Mouse (Mus musculus): ENCODE measurements at regions not wholly inside any gene's neighbourhood (a gene's known extent, or its start where the extent isn't known, plus 50 kb on each side); places are given as distances from the start of the nearest gene placed in this dataset.

DNA sequence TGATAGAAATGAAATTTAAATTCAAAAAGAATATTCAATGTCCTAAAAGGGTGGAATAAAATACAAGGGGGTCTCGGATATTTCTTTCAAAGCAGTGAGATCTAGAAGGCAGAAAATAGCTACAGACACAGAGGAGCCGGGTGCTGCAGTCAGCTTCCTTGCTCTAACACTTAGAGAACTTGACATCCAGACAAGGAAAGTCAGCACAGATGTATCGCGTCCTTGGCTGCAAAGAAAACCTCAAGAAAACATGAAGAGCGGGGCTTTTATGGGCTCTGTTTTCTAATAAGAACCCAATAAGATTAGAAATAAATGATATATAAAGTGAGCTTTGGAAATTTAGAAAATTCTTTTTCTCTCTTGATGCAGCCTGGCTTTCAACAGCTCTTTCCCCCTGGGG is 53.1 kb upstream of the Glis3 start:
- DNase-seq: no peak
- intact Hi-C loops (cut with DNase I): no loop called here

DNA sequence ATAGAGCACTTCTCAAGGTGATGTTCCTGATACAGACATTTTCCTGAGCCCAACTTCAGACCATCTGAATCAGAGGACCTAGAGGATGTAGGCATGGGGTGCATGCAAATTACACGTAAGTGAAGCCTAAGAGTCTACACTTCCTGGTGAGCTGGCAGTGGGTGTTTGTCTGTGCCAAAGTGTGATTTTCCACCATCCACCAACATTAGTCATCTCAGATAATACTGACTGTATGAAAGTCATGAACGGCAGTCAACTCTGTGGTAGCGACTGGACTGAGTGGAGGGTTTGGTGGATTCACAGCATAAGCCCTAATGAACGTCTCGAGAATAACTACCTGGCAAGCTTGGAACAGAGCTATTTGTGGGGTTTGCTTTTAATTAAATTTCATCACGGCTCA is 53.9 kb upstream of the Glis3 start:
- intact Hi-C loops (cut with DNase I): no loop called here
- DNase-seq: no peak

DNA sequence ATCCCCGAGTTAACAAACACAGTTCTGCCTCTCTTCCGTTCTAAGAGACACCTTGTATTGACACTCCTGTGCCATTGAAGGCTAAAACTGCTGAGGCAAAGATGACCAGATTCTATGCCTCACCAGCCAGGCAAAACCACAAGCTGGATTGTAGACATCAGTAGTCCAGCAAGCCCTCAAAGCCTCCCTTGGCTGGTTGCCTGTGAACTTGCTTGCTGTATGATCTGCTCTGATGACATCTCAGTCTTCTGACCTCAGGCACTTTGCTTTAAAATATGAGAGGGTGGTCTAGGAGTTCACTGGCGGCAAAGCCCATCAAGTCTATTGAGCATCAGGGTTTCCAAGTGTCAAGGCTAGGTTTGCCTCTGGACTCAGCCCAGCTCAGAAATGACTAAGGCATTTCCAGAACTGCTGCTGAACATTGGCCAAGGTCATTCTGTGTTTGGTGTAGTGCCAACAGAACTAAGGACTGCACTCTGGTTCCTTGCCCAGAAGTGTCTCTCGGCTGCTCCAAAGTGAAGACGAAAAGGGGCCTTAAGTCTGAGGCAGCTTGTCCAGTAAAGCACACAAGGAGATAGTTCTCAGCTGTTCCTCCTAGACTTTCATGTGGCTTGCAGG is 63.4 kb upstream of the Glis3 start:
- DNase-seq: peak; percentile 56
- intact Hi-C loops (cut with DNase I): no loop called here

DNA sequence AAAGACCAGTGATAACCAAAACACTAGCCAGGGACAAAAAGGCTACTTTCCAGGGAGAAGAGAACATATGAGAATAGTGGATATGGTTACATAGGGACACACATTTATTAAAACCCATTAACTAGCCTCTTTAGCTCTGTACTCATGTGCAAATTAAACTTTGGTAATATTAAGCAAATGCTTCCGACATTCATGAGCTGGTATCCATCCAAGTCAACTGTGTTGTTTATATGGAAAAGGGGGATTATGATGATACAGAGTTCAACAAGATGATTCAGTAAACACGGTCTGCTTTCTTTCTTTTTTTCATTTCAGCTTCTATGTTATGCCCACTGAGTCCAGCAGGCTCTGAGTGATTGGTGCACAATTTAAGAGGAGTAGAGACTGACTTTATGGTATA is 65.2 kb upstream of the Glis3 start:
- intact Hi-C loops (cut with DNase I): no loop called here

DNA sequence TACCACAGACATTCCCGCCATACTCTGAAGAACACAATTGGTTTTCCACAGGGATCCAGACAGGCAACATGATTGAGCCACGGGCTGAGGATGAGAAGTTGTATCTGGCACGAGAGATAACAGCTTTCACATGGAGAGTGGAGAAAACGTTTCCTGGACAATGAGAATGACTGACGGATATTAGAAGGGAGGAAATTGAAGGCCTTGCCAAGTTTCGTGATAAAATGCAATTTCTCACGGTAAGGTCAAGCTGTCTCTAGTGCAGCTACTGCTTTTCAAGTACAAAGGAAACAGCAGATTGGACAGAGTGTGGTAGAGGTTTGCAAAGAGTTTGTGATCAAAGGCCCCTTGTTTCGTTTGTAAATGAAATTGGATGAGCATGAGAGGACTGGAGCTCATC is 65.7 kb upstream of the Glis3 start:
- intact Hi-C loops (cut with DNase I): no loop called here
- DNase-seq: no peak

More for the DNA sequence above, 65.2 kb upstream of the Glis3 start:
- DNase-seq: no peak

DNA sequence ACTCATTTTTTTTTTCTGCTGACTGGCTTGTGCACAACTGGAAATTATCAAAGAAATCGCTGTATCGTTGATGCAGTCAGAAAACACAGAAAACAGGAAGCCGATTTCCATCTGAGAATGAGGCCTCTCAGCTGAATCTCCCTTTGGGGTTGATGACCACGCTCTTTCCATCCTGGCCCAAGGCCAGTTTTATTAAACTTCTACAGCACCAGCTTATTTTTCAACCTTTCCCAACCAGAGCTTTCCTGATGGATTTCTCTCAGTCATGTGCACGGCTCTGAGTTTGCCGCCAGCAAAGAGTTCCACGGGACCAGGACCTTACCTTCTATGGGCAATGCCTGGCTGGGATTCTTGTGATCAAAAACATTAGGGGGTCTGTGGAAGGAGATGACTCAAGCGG is 71.2 kb upstream of the Glis3 start:
- no peak for DNase-seq
- intact Hi-C loops (cut with DNase I): no loop called here

DNA sequence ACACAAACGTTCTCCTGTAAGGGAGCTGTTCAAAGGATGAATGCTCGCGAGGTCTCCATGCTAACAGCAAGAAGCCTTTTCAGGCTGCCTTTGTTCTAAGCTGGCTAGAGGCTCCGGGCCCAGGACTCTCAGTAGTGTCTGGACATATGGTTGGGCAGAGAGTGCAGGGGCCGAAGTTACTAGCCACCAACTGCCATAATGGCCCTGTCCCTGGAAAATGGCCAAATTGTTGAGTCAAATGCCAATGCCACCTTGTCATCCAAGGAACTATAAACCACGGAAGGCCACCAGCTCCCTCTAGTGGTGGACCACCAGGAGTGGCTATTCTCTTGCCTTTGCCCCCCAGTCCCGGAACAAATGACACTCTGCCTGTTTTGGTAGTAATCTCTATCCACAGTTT is 76.0 kb upstream of the Slc1a1 start:
- intact Hi-C loops (cut with DNase I): no loop called here
- DNase-seq: peak; percentile 92

DNA sequence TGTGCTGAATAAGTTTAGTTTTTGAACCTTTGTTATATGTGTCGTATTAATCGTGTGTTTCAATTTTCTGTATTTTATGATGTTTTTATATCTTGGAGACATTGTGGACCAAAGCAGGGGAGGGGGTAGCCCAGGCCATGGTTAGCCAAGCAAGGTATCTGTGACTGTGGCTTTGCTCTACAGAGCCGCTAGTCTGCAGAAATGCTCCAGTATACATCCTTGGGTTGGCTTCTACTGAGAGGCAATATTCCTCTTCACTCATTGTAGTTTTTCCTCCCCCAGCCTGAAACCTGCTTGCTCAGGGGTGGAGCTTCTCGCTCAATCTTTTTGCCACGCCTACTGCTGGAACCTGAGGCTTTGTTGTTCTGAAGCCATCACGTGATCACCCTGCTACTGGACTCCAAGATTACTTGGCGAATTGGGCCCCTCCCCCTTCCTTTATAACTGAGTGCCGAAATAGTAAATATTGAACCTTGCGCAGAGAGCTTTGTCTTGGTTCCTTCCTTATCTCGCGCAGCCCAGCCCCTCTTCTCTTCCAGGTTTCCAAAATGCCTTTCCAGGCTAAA is 70.0 kb upstream of the Slc1a1 start:
- intact Hi-C loops (cut with DNase I): loop anchor here (5.0 to 10.0 kb wide), 2 partner anchors 600 to 753 kb away; partner anchors contain the start of gene Rfx3
- DNase-seq: no peak

DNA sequence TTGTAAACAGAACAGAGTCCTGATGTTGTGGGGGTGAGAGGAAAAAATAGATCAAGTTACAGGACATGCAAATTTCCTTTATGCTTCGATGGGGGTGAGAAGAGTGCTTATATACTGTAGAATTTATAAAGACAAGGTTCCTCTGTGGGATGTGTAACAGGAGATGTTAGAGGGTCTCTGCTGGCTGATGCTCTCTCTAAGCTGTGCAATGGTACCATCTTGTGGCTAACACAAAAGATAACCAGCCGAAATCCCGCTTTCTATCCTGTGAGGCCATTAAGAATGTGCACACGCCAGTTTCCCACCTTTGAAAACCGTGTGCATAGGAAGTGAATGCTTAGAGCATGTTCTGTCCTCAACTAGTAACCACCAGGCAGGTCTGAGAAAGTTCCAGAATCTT is 66.6 kb upstream of the Slc1a1 start:
- DNase-seq: no peak
- intact Hi-C loops (cut with DNase I): loop anchor here (2.0 to 10.0 kb wide), 3 partner anchors 603 to 1321 kb away; partner anchors contain the start of gene Rfx3

DNA sequence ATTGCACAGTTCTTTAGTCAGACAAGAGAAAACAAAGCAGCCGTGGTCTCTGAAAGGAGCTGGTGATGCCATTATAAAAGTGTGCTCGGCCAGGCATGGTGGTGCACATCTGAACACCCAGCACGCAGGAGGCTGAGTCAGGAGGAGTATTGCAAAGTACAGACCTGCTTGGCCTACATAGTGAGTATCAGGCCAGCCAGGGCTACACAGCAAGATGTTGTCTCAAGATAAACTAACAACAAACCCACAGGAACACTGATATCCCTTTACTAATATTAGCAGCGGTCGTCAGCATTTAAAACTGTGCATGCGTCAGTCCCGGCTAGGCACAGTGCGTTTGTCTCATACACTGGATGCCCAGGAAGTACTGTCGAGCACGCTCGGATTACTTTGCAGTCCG is 64.4 kb upstream of the Slc1a1 start:
- intact Hi-C loops (cut with DNase I): loop anchor here (10.0 kb wide), 1 partner anchor 484 kb away; the partner anchor contains the start of gene Jak2
- no peak for DNase-seq

DNA sequence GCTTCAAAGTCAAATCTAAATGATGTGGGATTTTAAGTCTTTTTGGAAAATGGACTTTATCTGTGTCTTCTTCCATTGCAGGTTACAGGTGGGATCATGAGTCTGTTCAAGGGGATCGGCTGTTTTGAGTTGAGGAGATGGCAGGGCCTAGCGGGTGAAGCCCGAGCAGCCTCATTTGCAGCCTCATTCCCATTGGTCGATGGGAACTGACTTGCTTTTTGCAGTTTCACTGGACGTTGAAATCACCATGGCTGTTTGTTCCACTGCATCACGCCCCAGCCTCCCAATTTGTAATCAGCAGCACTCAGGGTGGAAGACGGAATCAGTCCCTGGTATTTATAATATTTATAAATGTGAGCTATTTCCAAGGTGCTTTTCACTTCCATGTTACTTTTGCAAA is 63.0 kb upstream of the Slc1a1 start:
- no peak for DNase-seq
- intact Hi-C loops (cut with DNase I): loop anchor here (10.0 kb wide), 1 partner anchor 483 kb away; the partner anchor contains the start of gene Jak2

DNA sequence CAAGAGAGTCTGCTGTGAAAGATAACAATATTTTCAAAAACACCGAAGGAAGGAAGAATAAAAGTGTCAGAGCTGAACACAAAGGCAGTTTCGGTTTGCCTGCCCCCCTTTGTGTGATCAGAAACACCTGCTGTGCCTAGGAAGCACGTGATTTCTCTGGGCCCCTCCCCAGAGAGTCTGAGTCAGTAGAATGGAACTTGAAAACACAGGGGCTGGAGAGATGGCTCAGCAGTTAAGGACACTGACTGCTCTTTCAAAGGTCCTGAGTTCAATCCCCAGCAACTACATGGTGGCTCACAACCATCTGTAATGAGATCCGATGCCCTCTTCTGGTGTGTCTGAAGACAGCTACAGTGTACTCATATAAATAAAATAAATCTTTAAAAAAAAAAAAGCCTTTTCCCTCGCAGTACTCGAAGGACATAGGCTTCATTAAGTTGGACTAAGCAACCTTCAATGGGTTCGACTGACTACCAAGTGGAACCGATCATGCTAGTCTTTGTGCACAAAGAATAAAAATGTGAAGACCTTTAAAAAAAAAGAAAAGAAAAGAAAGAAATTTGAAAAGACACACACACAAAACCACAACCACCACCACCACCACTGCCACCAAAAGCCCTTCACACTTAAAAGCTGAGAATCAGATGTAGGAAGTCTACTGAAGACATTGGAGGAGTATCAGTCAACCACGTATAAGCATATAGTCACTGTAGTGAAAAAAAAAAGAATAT is 61.8 kb upstream of the Slc1a1 start:
- intact Hi-C loops (cut with DNase I): loop anchor here (10.0 kb wide), 1 partner anchor 482 kb away; the partner anchor contains the start of gene Jak2

DNA sequence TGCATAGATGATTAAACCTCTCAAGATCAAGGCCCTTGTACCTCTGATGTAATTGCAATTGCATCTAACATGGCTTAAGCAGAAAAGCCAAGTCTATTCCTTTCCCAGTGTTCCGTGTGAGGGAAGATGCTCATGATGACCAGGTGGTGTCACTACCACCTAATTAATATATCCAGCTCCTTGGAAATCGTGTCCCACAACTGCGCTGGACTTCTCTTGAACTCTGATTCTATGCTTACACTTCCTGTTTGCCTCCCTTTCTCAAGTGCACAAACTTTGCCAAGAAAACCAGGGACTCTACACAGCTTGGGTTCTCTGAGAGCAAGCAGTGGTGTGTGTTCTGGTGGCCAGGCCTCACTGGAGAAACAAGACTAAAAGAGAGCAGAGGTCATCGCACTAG is 58.0 kb upstream of the Slc1a1 start:
- no peak for DNase-seq
- intact Hi-C loops (cut with DNase I): loop anchor here (5.0 to 10.0 kb wide), 2 partner anchors 478 to 580 kb away; partner anchors contain the start of gene Jak2

More for the DNA sequence above, 61.8 kb upstream of the Slc1a1 start:
- DNase-seq: no peak

DNA sequence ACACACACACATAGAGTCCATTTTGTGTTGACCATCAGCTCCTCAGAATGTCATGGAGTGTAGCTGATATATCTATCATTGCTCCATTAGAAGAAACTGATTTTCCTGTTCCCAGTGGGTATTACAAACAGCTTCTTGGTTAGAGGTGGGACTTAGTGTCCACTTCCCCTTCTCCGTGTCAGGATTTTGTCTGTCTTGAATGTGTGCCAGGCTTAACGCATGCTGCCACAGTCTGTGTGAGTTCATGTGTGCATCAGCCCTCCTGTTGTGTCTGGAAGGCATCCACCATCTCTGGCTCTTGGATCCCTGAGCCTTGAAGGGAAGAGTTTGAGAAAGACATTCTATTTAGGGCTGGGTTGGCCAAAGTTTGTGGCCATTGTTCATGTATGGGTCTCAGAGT is 57.2 kb upstream of the Slc1a1 start:
- DNase-seq: peak; percentile 68
- intact Hi-C loops (cut with DNase I): loop anchor here (5.0 to 10.0 kb wide), 2 partner anchors 477 to 580 kb away; partner anchors contain the start of gene Jak2

DNA sequence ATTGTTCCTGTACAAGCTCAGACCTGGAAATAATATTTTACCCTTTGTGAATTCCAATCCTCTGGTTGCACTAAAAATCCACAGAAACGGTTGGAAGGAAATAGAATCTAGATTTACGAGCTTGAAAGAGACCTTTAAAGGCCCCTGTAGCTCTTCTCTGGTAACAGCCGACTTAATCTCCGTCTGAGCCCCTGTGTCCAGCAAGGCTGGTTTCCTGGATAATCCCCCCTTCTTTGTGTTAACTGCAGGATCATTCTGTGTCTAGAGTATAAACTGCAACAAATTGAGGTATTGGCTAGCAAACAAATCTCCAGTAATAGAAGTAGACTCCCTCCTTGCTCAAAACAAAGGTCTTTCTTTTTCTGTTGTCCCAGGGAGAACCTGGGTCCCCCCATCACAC is 56.5 kb upstream of the Slc1a1 start:
- intact Hi-C loops (cut with DNase I): loop anchor here (5.0 to 10.0 kb wide), 2 partner anchors 476 to 579 kb away; partner anchors contain the start of gene Jak2
- DNase-seq: no peak

DNA sequence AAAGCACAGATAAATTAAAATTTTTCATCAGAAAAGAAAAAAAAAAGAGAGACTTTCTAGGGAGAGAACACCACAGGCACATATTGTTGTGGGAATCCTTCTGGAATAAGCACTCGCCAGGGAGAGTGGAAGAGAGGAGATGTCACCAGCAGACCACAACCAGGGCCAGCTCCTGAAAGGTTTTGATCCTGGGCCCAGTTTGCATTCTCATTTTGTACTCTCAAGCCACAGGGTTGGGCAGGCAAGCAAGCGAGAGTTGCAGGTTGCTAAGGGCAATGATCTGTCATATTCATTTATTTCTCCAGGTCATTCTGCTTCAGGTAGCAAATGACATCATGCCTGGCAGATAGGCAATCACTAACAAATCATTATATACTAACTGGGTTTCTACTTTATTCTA is 52.9 kb upstream of the Slc1a1 start:
- no peak for DNase-seq
- intact Hi-C loops (cut with DNase I): loop anchor here (10.0 kb wide), 1 partner anchor 183 kb away; the partner anchor contains the start of genes 4430402I18Rik and Plpp6
